Mouse (Mus musculus) small intestine, adult 2 months (tissue): ENCODE data around the gene Bms1. TPM values are rescaled to one million over a fixed set of nuclear protein-coding genes. Genes with fewer than 3 reads are reported as not detected.

Experiments used
- H3K27ac ChIP-seq: fragments of 200-500 bp; 2 replicates; pipeline ENCODE4 v1.5.1; 2012; ENCODE audit warnings: low read depth, low read length, control low read depth, inconsistent platforms; ENCODE audit not compliant: insufficient read depth
- H3K27me3 ChIP-seq: fragments of 200-500 bp; 2 replicates; pipeline ENCODE4 v1.6.1; 2012; ENCODE audit warnings: mild to moderate bottlenecking, moderate library complexity, low read length, inconsistent platforms; ENCODE audit not compliant: control insufficient read depth, insufficient read depth
- H3K36me3 ChIP-seq: fragments of 200-500 bp; 2 replicates; pipeline ENCODE4 v1.6.1; 2012; ENCODE audit warnings: mild to moderate bottlenecking, low read length, control low read depth, inconsistent platforms; ENCODE audit not compliant: control insufficient read depth, insufficient read depth
- H3K4me1 ChIP-seq: fragments of 200-500 bp; 2 replicates; pipeline ENCODE4 v1.6.1; 2012; ENCODE audit warnings: low read length, inconsistent platforms, mixed read lengths; ENCODE audit not compliant: control insufficient read depth, insufficient read depth, insufficient read length
- H3K4me3 ChIP-seq: fragments of 200-500 bp; 2 replicates; pipeline ENCODE4 v1.5.1; 2012; ENCODE audit warnings: low read depth, mild to moderate bottlenecking, control low read depth, inconsistent platforms, low read length, moderate library complexity
- CTCF ChIP-seq: fragments of 200-500 bp; IDR thresholded peaks from 2 replicates; pipeline ENCODE4 v1.5.1; 2012; ENCODE audit warnings: low read depth, mild to moderate bottlenecking, control low read depth, inconsistent platforms, low read length, moderate library complexity, mixed read lengths; ENCODE audit not compliant: insufficient replicate concordance, insufficient read length; ENCODE audit errors: extremely low read depth
- POLR2A ChIP-seq: fragments of 200-500 bp; IDR thresholded peaks from 2 replicates; pipeline ENCODE4 v1.6.1; 2012; ENCODE audit warnings: low read depth, mild to moderate bottlenecking, control low read depth, inconsistent platforms, low read length, moderate library complexity
- WGBS: fragments of 180-500 bp; shearing (Covaris S2); methylation state at CpG from one replicate; pipeline ENCODE4 v1.1.7; 2018; 5-methylcytosine and 5-hydroxymethylcytosine counted together
- polyA plus RNA-seq: library from polyadenylated mRNA; depleted of rRNA; stranded (reverse); fragments of >200 nt; gene quantifications from 2 replicates; pipeline ENCODE4 v1.2.3, GENCODE M21; 2012

Bms1 gene
- polyA plus RNA-seq, 1 experiment = 1.4 TPM

DNA sequence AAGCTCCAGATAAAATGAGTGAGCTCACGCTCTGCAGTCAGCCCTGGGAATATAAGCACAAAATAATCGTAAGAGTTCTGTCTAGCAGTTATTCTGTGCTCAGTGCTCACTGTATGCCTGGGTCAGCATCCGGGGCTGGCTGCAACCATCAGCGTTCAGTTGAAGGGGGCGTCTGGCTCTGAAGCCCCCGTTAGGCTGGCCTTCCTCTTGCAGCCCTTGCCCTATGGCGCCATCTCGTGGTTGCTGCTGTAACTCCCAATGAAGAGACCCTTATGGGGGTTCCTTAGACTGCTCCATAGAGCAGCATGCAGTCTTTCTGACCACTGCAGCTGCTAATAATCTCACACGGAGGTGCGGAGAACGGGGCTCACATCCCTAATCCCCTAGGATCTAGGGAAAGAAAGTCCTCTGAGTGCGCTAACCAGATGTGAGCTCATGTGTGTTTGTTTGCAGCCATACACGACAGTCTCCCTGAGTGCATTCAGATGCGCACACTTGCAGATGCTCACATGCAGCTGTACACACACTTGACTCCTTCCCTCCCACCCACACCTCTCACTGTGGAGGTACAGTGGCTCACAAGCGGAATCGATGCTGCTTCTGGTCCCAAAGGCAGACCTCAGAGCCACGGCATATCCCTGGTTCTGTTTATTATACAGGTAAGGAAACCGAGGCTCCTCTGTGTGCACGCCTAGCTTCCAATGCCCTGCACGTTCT, 39.7 kb downstream of the Bms1 start:
- 32% methylated on average over 20 of the region's 20 CpGs for WGBS
- Histone ChIP-seq H3K4me3 (no peak overlapping the region), H3K4me1 (peaks cover 5% of the 10 kb centered on the region), H3K27me3 (no peaks in the 10 kb centered on the region), H3K27ac (no peak overlapping the region), H3K36me3 (peaks cover 18% of the 10 kb centered on the region)
- no peak for TF ChIP-seq POLR2A
- TF ChIP-seq CTCF = peak; percentile 85; the same call in 1 of the 2 replicates

DNA sequence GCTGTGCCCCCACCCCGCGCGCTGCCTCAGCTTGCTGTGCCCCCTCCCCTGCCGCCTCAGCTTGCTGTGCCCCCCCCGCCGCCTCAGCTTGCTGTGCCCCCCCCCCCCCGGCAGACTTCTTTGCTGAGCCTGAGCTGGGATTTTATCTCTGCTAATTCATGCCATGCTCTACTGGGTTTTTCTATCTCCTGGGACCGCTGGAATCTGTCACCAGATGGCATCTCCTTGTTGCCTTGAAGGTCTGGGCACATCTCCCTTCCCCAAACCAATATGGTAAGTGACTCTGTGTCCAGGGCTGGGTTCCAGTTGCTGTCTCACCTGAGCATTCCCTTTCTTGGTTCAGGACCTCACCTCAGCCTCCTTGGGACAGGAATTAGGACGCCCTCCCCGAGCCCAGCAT, 41.7 kb downstream of the Bms1 start:
- no peak overlapping the region for H3K27ac ChIP-seq
- H3K36me3 ChIP-seq = peaks cover 3% of the 10 kb centered on the region; the same call in 1 of the 2 replicates
- H3K27me3 ChIP-seq = no peaks in the 10 kb centered on the region
- no peak overlapping the region for H3K4me3 ChIP-seq
- H3K4me1 ChIP-seq = peaks cover 5% of the 10 kb centered on the region
- 58% methylated on average over 10 of the region's 10 CpGs for WGBS
- TF ChIP-seq CTCF = no peak
- TF ChIP-seq POLR2A = no peak

DNA sequence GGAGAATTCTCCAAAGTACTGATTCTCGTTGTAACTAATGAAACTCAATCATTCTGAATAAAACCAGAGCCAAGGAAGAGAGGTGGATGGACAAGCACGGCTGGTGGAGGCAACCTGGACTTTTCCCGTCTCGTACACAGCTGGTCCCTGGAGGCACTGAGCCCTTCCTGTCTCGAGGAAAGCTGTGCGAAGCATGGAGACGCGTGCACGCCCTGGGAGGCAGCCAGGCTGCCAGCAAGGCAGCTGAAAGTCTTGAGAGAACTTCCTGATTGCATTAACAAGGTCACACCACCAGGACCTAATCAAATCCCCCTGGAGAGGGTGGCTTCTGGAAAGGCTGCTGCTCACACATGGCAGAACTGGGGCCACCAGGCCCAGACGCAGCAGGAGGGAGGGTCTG, 43.3 kb downstream of the Bms1 start:
- TF ChIP-seq POLR2A = no peak
- TF ChIP-seq CTCF = no peak
- 18% methylated on average over 10 of the region's 10 CpGs for WGBS
- H3K27me3 ChIP-seq = no peaks in the 10 kb centered on the region
- peaks cover 5% of the 10 kb centered on the region for H3K4me1 ChIP-seq
- H3K27ac ChIP-seq = no peak overlapping the region
- H3K4me3 ChIP-seq = no peak overlapping the region
- H3K36me3 ChIP-seq = no peaks in the 10 kb centered on the region

DNA sequence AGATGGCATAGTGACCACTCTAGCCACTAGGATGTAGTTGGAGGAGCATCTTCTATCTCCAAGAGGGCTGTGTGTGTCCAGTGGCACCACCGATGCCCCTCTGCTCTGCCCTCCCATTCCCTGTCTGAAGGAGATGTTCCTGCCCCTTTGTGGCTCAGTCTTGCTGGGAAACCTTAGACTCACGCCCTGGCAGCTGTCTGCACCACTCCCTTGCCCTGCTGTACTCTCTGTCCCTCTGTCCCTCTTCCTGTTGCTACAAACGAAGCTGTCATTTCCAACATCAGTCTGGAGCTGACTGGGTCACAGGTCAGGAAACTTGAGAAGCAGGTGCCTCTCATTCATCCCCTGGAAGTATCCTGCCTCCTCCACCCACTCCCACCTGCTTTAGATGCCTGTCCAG, 43.8 kb downstream of the Bms1 start:
- 25% methylated on average over 3 of the region's 3 CpGs for WGBS
- Histone ChIP-seq H3K27me3 (no peaks in the 10 kb centered on the region), H3K36me3 (no peaks in the 10 kb centered on the region), H3K4me3 (no peak overlapping the region), H3K27ac (no peak overlapping the region), H3K4me1 (peaks cover 5% of the 10 kb centered on the region)
- no peak for TF ChIP-seq POLR2A
- no peak for TF ChIP-seq CTCF

DNA sequence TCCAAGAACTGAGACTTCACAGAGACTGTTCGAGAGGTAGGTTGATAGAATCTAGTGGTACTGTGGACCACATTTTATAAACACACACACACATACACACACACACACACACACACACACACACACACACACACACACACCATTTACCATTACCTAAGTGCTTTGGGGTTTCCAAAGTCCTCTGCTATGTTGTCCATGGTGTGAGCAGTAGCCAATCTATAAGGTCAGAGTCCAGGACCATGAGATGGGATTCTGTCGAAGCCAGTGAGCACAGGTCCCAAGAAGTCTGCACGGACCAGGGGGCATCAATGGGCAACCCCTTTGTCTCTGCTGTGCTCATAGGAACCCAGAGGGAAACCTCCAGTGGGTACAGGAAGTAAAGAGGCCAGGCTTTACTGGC, 44.2 kb downstream of the Bms1 start:
- Histone ChIP-seq H3K4me1 (peaks cover 5% of the 10 kb centered on the region), H3K27ac (no peak overlapping the region), H3K36me3 (no peaks in the 10 kb centered on the region), H3K27me3 (no peaks in the 10 kb centered on the region), H3K4me3 (no peak overlapping the region)
- TF ChIP-seq POLR2A = no peak
- no peak for TF ChIP-seq CTCF
- 54% methylated on average over 3 of the region's 3 CpGs for WGBS

DNA sequence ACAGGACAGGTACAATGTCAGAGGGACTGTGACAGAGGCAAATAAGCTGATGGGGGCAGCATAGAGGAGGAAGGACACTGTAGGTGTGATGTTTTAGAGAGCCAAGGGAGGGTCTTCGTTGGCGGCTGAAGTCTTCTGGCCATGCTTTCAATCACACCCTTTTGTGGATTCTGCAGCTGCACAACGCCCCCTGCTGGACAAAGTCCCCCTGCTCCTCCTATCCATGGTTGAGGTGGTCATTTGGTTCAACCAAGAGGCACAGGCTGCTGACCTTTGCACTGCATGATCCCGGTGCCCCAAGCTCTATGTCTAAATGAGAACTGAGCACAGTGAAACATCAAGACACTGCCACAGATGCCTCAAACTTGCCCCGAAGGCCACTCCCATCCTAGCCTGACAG, 46.0 kb downstream of the Bms1 start:
- no peaks in the 10 kb centered on the region for H3K27me3 ChIP-seq
- no peaks in the 10 kb centered on the region for H3K36me3 ChIP-seq
- TF ChIP-seq POLR2A = no peak
- TF ChIP-seq CTCF = peak; percentile 48; the same call in 1 of the 2 replicates
- peaks cover 5% of the 10 kb centered on the region for H3K4me1 ChIP-seq
- no peak overlapping the region for H3K4me3 ChIP-seq
- no peak overlapping the region for H3K27ac ChIP-seq
- WGBS = 28% methylated on average over 5 of the region's 5 CpGs

DNA sequence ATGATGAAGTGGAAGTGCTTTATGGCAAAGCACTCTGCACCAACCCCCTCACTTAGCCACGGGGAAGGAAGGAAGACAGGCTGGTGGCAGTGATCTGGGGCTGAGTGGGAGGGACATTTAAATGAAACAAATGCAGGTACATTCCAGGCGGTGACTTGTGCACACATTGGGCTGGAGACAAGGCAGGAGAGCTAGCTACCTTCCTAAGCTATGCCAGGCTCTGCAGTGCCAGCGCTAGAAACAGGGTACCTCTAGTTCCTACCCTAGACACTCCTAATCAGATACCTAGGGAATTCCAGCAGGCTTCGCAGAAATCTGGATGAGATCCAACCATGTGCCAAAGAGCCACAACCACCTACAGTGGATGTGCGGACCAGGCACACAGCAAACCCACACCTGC, 46.5 kb downstream of the Bms1 start:
- WGBS = 33% methylated on average over 5 of the region's 5 CpGs
- TF ChIP-seq CTCF (no peak), POLR2A (no peak)

More for the DNA sequence above, 46.5 kb downstream of the Bms1 start:
- Histone ChIP-seq H3K4me3 (no peak overlapping the region), H3K27ac (no peak overlapping the region), H3K4me1 (peaks cover 5% of the 10 kb centered on the region), H3K36me3 (no peaks in the 10 kb centered on the region), H3K27me3 (no peaks in the 10 kb centered on the region)
